Mouse (Mus musculus) v-Abl transformed pro-B cells (cell line): ENCODE data around the gene Kri1.

ENCODE experiments used
- in situ Hi-C, 2 experiments: fragments of 400-800 bp; cut with MboI; formaldehyde crosslinking; loops; one replicate each; pipeline ENCODE4 v1.15.1; 2025; ENCODE audit not compliant: unreplicated experiment in 2 of 2

The Kri1 gene

DNA sequence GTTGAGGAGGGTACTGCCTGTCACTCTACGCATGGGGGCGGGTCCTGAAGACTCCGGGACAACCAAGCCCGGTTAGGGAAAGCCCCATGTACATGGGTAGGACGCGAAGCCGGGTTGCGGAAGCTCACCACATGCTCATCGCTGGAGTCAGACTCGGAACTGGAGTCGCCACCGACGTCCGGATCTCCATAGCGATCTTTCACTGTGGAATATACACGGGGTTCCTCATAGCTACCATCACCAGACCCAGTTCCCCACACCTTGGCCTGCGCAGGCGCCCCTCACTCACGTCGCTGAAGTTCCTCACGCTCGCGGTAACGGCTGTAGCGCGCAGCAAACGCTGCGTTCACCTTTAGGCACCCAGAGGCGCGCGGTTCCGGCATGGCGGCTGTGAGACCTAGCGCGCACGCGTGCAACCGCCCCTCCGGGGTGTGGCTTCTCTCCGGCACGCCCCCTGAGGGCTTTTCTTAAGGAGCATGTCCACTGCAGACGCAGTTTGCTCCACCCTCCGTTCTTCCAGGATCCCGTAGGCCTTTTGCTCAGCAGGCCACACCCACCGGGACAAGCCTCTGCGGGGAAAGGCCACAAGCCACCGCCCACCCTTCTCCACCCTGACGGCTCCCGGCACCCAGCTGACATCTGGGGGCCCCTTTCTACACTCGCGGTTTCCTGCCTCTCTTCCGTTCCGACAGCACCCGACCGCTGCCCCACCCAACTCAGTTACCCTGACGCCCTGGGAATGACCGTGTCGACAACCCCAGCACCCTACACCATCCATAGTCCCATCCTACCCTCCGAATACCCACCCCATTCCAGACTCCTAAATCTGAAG lies at the start of gene Kri1:
Kri1 (minus strand) TSS at position 399 of the 832 bp plus-strand sequence.
- in situ Hi-C loops = no loop called here

DNA sequence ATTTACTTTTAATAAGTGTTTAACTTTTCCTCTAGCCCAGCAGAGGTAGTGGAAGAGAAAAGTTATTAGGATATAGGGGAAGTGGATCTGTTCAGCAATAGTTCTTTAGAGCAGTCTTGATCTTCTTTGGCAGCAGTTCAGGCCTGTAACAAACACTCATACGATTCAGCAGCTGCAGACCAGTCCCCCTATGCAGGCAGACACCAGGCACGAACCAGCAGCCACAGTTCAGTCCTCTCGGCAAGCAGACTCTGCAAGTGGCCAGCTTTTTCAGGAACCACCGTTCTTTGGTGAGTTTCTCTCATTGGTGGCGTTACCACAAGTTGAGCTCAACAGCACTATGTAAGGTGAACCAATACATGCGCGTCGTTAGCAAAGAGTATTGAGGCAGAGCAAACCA lies 48.7 kb upstream of the Kri1 start:
- in situ Hi-C loops = no loop called here

DNA sequence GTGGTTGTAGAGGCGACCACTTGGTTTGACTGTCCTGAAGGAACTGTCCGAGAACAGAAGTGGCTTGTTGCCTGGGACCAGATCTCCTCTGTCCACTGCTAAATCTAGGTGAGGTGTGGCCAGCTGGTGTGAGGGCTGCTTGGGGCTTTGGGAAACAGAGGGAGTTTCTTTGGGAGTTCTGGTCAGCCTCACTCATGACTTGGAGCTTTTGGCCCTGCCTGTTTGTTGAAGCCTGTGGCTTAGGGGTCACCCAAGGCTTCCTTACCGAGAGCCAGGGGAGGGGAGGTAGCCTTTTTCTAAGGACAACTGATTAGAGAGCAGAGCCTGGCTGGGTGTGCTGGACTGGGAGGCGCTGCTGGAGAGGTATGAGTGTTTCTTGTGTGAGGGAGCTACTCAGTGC lies 47.6 kb upstream of the Kri1 start:
- in situ Hi-C loops = no loop called here

DNA sequence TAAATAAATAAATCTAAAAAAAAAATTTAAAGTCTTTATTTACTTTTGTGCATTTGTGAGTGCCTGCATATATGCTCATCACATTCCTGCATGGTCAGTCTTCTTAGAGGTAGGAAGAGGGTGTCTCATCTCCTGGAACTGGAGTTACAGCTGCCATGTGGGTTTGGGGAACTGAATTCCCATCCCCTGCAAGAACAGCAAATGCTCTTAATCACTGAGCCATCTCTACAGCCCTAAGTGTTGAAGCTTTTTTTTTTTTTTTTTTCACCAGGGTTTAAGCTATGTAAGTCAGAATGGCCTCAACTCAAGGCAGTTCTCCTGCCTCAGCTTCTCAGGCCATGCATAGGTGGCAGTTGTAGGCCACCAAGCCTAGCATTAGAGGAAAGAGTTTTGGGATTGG lies 47.0 kb upstream of the Kri1 start:
- in situ Hi-C loops = no loop called here

DNA sequence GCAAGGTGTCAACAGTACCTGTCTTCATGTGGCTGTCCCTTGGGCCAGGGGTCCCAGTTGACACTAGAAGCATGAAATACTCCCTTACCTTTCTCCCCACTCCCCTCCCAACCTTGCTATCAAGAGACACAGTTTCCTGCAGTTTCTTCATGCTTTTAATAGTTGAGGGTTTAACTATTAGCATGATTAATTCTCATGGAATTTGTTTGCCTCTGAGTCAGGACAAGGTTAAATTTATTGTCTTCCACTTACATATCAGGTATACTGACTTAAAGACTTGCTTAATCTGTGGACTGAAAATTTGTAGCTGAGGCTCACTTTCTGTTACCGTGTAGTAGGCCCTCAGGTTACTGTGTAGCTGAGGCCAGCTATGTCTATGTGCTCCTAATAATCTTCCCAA lies 45.8 kb upstream of the Kri1 start:
- in situ Hi-C loops = no loop called here

DNA sequence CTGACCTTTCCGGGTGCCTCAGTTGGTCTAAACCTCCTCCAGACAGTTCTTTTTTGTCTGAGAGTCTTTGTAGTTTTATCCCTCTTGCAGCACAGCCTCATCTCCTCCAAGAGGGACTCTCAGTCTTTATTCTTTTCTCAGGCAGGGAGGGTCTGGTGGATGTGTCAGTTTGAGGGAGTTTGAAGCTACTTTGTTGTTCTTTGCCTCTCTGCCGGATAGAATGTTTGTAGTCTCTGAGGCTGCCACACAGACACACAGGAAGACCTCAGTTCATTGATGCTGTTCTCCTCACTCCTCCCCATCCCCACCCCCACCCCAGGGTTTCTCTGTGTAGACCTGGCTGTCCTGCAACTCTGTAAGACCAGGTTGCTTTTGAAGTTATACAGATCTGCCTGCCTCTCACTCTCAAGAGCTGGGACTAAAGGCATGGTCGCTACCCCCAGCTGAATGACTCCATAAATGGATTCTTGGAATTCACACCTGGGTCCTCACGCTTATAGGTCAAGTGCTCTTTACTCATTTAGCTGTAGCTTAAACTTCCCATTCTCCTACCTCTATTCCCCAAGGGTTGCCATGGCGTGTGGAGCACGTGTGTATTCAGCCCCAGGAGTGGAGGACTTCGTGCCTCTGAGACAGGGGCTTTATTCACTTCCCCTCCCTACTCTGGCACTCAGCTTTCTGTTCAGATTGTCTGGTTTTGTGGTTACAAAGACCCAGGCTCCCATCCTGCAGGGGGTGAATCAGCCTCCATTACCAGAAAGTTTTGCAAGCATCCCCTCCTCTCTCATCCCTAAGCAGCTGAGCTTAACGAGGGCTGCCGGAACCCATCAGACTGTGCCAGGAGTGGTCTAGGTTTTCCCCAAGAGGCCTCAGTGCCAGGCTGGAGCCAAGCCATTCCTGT lies 44.6 kb upstream of the Kri1 start:
- in situ Hi-C loops = no loop called here

DNA sequence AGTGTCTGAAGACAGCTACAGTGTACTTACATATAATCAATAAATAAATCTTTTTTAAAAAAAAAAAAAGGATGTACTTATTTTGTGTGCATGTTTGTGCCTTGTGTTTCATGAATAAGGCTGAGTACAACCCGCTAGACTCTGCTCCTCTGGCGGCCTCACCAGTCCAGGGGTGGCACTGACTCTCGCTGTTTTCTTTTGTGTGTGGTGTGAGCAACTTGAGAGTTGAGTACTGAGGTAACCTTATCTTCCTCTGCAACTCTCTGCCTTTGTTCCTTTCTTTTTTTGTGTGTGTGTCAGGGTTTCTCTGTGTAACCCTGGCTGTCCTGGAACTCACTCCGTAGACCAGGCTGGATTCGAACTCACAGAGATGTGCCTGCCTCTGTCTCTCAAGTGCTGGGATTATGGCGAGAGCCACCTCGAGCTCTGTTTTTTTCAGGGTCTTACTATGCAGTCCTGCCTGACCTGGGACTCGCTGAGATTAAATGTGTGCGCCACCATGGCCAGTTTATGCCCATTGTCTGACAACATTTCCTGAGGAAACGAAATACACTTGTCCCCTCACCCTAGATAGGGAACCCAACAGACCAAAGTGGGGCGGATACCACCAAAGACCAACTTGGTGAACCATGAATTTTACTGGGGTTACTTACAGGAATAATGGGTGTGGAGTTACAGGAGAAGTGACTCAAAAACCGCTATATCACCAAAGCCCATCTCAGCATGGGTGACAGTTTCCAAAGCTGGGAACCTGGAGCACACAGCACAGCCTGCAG lies 43.8 kb upstream of the Kri1 start:
- in situ Hi-C loops = no loop called here

DNA sequence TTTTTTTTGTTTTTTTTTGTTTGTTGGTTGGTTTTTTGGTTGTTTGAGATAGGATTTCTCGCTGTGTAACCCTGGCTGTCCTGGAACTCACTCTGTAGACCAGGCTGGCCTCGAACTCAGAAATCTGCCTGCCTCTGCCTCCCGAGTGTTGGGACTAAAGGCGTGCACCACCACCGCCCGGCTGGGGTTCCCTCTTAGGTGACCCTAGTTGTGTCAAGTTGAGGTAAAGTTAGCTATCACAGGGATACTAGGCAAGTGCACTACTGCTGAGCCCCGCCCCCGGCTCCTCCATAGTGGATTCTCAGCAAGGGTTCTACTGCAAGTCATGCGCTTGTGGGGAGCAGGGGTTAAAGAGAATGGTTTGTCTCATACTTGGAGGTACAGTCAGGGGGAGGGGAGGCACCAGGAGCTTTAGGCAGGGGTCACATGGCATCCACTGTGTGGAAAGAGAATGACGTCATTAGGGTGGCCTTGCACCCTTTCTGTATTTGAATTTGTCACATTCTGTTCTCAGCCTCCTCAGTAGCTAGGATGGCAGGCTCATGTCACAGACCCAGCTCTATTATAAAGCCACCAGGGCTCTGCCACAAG lies 42.0 kb upstream of the Kri1 start:
- in situ Hi-C loops = no loop called here

DNA sequence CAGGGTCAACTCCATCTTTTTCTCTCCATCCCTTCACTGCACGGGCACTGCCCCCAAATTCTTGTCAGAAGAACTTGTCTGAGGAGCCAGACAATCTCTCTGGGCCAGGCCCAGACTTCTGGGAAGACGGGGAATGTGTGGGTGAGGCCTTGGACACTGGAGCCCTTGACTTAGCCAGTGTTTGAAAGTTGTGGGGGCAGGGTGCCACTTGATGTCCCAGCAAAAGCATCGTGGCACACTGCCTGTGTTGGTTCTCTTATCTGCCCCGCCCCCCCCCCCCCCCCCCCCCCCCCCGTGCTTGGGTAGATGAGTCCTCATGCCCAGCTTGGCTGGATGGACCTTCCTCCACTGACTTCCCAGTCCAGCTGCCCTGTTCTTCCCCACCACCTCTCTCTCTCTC lies 41.3 kb upstream of the Kri1 start:
- in situ Hi-C loops = no loop called here

DNA sequence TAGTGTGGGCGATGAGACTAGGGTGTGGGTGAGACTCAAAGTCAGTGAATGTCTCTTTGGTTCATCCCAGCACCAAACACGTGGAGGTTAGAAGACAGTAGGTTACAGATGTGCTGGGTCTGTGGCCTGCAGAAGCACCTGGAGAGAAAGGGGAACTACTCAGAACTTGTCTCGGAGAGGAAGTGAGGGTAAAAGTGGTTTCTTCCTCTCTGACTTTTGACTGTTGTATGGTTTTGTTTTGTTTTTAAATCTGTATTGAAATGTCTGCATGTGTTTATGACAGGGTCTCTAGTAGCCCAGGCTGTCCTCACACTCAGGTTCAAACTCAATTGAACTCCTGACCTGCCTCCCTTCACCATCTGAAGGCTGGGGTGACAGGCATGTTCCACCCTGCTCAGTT lies 40.3 kb upstream of the Kri1 start:
- in situ Hi-C loops = no loop called here

DNA sequence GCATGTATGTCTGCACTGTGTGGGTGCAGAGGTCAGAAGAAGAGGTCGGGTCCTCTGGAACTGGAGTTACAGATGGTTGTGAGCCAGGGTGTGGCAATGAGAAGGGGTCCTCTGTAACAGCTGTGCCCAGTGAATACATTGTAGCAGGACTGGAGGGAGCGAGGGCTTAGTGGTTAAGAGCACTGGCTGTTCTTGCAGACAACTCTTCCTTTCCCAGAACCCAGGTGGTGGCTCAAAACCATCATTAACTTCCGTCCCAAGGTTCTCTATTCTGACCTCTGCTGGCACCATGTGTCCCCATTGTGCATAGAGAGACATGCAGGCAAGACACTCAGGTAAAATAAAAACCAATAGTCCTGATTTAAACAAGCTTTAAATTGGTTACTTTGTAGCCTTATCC lies 39.8 kb upstream of the Kri1 start:
- in situ Hi-C loops = no loop called here

DNA sequence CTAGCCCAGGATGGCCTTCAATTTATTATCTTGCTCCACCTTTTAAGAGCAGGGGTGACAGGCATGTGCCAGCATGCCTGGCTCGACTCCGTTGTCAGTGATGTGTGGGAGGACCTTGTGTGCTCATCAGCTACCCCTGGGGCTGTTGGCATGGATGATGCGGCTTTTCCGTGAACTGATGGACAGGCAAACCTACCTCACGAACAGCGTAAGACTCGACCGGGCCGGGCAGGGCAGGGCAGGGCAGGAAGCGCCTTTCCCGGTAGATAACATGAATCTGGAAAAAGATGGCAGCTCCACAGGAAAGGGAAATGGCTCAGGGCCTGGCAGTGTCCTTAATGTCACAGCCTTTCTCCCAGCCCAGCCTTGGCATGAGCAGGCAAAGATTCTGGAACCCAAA lies 36.5 kb upstream of the Kri1 start:
- in situ Hi-C loops = loop anchor here in 1 of 2 experiments (25.0 kb wide), 1 partner anchor 162 kb away; the partner anchor contains the start of gene Pde4a

DNA sequence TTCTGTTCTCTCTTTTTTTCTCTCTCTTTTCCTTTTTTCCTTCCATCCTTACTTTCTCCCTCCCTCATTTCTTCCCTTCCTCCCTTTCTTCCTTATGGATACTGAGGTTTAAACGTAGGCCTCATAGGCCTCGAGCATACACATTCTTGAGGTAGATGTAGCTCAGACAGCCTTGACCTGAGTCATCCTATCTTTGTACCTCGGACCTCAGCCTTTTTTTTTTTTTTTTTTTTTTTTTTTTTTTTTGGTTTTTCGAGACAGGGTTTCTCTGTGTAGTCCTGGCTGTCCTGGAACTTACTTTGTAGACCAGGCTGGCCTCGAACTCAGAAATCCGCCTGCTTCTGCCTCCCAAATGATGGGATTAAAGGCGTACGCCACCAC lies 35.1 kb upstream of the Kri1 start:
- in situ Hi-C loops = loop anchor here in 1 of 2 experiments (25.0 kb wide), 1 partner anchor 161 kb away; the partner anchor contains the start of gene Pde4a

DNA sequence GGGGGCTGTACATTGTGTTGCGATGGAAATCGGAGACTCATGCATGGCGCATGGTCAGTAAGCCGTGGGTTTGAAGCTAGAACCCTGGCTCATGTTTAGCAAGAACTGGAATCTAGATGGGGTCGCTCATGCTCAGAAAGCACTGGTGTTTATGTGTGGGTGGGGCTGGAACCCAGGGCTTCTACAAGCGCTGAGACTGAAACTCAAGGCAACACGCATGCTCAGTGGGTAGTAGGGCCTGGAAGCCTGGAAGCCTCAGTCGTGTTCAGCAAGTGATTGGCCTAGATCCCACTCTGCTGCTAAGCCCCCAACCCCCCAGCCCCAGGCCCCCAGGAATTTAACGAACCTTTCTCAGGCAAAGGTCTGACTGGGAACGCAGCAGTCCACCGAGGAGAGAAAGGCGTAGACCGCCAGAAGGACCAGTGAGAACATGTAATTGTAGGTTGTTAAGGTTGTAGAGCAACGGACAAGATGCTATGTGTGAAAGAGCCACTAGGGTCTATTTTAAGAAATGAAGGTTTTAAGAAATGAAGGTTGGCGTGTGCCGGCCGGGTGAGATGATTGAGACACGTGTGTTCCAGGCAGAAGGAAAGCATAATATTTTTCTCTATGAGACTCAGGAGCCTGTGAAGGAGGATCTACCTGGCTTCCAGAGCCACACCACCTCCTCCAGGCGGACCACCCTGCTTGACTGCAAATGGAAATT lies 34.6 kb upstream of the Kri1 start:
- in situ Hi-C loops = loop anchor here in 1 of 2 experiments (25.0 kb wide), 1 partner anchor 160 kb away; the partner anchor contains the start of gene Pde4a

DNA sequence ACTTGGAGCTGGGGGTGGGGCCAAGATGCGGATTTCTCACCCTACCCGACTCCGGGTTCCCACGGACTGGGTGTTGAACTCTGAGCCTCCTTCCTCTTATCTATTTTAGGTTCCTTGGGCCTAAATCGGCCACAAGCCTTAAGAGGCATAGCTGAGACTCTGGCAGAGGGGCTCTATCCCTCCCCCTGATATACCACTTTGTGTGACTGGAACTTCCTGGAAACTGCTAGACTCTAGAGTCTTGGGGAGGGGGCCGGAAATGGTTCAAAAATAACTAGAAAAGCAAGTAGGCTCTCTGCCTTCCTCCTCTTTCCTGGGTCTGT lies 33.7 kb upstream of the Kri1 start:
- in situ Hi-C loops = loop anchor here in 1 of 2 experiments (25.0 kb wide), 1 partner anchor 159 kb away; the partner anchor contains the start of gene Pde4a

DNA sequence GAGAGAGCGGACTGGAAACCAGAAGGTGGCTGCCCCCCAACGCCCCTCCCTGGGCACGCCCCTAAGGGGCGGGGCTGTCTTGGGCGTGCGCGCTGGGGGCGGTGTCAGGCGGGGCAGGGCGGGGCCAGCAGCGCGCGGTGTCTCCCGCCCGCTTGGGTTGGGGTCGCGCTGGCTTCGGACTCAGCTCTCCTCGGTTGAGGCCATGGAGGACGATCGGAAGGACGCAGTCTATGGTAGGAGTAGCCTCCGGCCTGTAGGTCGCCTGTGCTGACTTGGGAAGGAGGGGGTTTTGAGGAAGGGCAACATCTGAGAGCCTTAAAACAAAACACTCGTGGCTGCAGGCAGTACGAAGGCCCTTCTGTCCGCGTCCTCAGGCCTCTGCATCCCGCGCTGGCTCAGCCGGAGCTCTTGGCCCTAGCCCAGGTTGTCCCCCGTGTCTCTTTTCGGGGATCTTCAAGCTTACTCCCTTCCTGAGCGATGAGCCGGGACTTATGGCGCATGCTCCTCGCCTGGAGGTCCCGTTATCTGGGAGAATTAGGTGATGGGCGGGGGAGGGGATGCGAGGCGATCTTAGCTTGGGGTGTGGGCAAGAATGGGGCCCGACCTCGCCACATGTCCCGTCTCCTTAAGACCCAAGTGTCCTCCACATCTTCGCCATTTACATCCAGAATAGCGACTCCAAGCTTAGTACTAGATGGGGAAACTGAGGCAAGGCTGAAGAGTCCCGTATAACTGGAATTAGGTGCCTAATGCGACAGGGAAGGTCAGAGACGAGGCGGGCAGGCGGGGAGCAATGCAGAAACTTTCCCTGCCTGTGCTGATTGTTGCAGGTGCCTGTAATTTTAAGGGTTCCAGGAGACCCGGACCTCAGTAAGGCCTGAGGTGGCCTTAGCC lies 33.1 kb upstream of the Kri1 start, which contains the start of gene Slc44a2:
Slc44a2 (plus strand) TSS at position 80 of the 894 bp plus-strand sequence.
- in situ Hi-C loops = loop anchor here in 1 of 2 experiments (25.0 kb wide), 1 partner anchor 159 kb away; the partner anchor contains the start of gene Pde4a

DNA sequence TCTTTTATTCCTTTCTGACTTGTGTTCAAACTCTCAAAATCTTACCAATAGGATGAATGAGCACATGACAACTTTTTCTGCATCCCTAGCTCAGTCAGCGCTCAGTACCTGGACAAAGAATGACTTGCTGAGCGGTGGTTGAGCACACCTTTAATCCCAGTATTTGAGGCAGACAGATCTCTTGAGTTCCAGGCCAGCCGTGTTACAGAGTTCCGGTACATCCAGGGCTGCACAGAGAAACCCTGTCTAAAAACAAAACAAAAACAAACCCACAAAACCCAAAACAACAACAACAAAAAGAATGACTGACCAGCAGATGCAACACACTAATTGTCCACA lies 32.5 kb upstream of the Kri1 start:
- in situ Hi-C loops = loop anchor here in 1 of 2 experiments (25.0 kb wide), 1 partner anchor 158 kb away; the partner anchor contains the start of gene Pde4a

DNA sequence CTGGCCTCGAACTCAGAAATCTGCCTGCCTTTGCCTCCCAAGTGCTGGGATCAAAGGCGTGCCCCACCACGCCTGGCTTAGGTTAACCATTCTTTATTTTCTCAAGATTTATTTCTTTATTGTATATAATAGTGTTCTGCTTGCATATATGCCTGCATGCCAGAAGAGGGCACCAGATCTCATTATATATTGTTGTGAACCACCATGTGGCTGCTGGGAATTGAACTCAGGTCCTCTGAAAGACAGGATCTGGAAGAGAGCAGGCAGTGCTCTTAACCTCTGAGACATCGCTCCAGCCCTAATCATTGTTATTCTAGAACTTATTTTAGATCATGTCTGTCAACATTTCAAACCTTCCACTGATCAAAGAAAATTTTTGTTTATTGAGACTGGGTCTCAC lies 31.7 kb upstream of the Kri1 start:
- in situ Hi-C loops = loop anchor here (5.0 to 25.0 kb wide), 2 partner anchors 33 to 157 kb away; partner anchors contain the start of gene Pde4a (in 1 of the 2)
